Mouse (Mus musculus): ENCODE data around the gene Rprd1b.

- TF ChIP-seq POLR2A (IDR thresholded peaks at IDR 0.05; ENCODE audit: low read depth, low read length) (no peak), CTCF (conservative IDR thresholded peaks at IDR 0.05; ENCODE audit: insufficient read depth, insufficient read length, low read depth, low read length) (no peak)
Observed at GRCm38 (mm10) chr2:158070885-158071632, 42.8 kb downstream of the Rprd1b start.

Measured in kidney, adult 2 months (tissue).